Mouse (Mus musculus) E14TG2a.4 (cell line): ENCODE measurements around the gene Hjurp.

Experiments used
- H3K27me3 ChIP-seq: 2 replicates; pipeline ENCODE4 v1.6.1; 2014; ENCODE audit warnings: low read length, control low read depth; ENCODE audit not compliant: insufficient read depth
- H3K36me3 ChIP-seq: 2 replicates; pipeline ENCODE4 v1.6.1; 2014; ENCODE audit warnings: low read length, control low read depth; ENCODE audit not compliant: insufficient read depth
- H3K4me1 ChIP-seq: replicated peaks from 2 replicates; pipeline ENCODE4 v1.6.1; 2014; ENCODE audit warnings: low read depth, low read length, control low read depth
- H3K4me3 ChIP-seq: replicated peaks from 2 replicates; pipeline ENCODE4 v1.5.1; 2014; ENCODE audit warnings: mild to moderate bottlenecking, low read length
- H3K9me3 ChIP-seq: 2 replicates; pipeline ENCODE4 v1.6.1; 2014; ENCODE audit warnings: low read length, control low read depth
- CTCF ChIP-seq: conservative IDR thresholded peaks from 2 replicates; pipeline ENCODE4 v1.5.1; 2014; ENCODE audit warnings: low read length
- NANOG ChIP-seq: IDR thresholded peaks from 2 replicates; pipeline ENCODE4 v1.6.1; 2014; ENCODE audit warnings: borderline replicate concordance, low read length, mixed read lengths
- POU5F1 ChIP-seq: IDR thresholded peaks from 2 replicates; pipeline ENCODE4 v1.6.1; 2014; ENCODE audit warnings: low read length, borderline replicate concordance

Hjurp gene

GRCm38 (mm10) chr1:88248658-88249057, 28.8 kb downstream of the Hjurp start:
- no peaks in the 10 kb centered on the region for H3K36me3 ChIP-seq
- peaks cover 15% of the 10 kb centered on the region; the same call in 1 of the 2 replicates for H3K9me3 ChIP-seq
- no peak overlapping the region for H3K4me3 ChIP-seq
- 0 out of 2 replicates have a peak, but pooled peaks cover 7% of the 10 kb centered on the region for H3K27me3 ChIP-seq
- TF ChIP-seq POU5F1 = no peak
- TF ChIP-seq CTCF = no peak
- no peak for TF ChIP-seq NANOG
- no peaks in the 10 kb centered on the region for H3K4me1 ChIP-seq

GRCm38 (mm10) chr1:88247660-88248059, 29.8 kb downstream of the Hjurp start:
- Histone ChIP-seq H3K4me1 (no peaks in the 10 kb centered on the region), H3K4me3 (no peak overlapping the region), H3K36me3 (no peaks in the 10 kb centered on the region), H3K27me3 (0 out of 2 replicates have a peak, but pooled peaks cover 6% of the 10 kb centered on the region), H3K9me3 (peaks cover 21% of the 10 kb centered on the region)
- TF ChIP-seq NANOG (no peak), CTCF (no peak), POU5F1 (no peak)

- H3K9me3 ChIP-seq = peaks cover 20% of the 10 kb centered on the region
- H3K27me3 ChIP-seq = 0 out of 2 replicates have a peak, but pooled peaks cover 2% of the 10 kb centered on the region
- no peak for TF ChIP-seq POU5F1
- TF ChIP-seq NANOG = no peak
- no peak for TF ChIP-seq CTCF
- no peaks in the 10 kb centered on the region for H3K36me3 ChIP-seq
- H3K4me1 ChIP-seq = no peaks in the 10 kb centered on the region
- no peak overlapping the region for H3K4me3 ChIP-seq
Measured at GRCm38 (mm10) chr1:88246386-88246785, 31.0 kb downstream of the Hjurp start.

GRCm38 (mm10) chr1:88245881-88246280, 31.6 kb downstream of the Hjurp start:
- H3K27me3 ChIP-seq = 0 out of 2 replicates have a peak, but pooled peaks cover 2% of the 10 kb centered on the region
- TF ChIP-seq CTCF = no peak
- TF ChIP-seq POU5F1 = no peak
- TF ChIP-seq NANOG = no peak
- H3K4me1 ChIP-seq = no peaks in the 10 kb centered on the region
- H3K36me3 ChIP-seq = no peaks in the 10 kb centered on the region
- peaks cover 20% of the 10 kb centered on the region for H3K9me3 ChIP-seq
- H3K4me3 ChIP-seq = no peak overlapping the region

- Histone ChIP-seq H3K4me3 (no peak overlapping the region), H3K36me3 (no peaks in the 10 kb centered on the region), H3K9me3 (peaks cover 36% of the 10 kb centered on the region), H3K27me3 (peaks cover 6% of the 10 kb centered on the region; the same call in 1 of the 2 replicates), H3K4me1 (no peaks in the 10 kb centered on the region)
- no peak for TF ChIP-seq CTCF
- no peak for TF ChIP-seq NANOG
- no peak for TF ChIP-seq POU5F1
Measured at GRCm38 (mm10) chr1:88243861-88244260, 33.6 kb downstream of the Hjurp start.

- H3K27me3 ChIP-seq = peaks cover 5% of the 10 kb centered on the region; the same call in 1 of the 2 replicates
- peaks cover 66% of the 10 kb centered on the region for H3K9me3 ChIP-seq
- no peaks in the 10 kb centered on the region for H3K36me3 ChIP-seq
- TF ChIP-seq NANOG (no peak), CTCF (no peak), POU5F1 (no peak)
- H3K4me1 ChIP-seq = no peaks in the 10 kb centered on the region
- H3K4me3 ChIP-seq = no peak overlapping the region
Measured at GRCm38 (mm10) chr1:88240579-88240978, 36.9 kb downstream of the Hjurp start.

- peaks cover 68% of the 10 kb centered on the region for H3K9me3 ChIP-seq
- H3K4me1 ChIP-seq = no peaks in the 10 kb centered on the region
- H3K4me3 ChIP-seq = no peak overlapping the region
- TF ChIP-seq CTCF (no peak), NANOG (no peak), POU5F1 (no peak)
- no peaks in the 10 kb centered on the region for H3K36me3 ChIP-seq
- H3K27me3 ChIP-seq = peaks cover 7% of the 10 kb centered on the region; the same call in 1 of the 2 replicates
Measured at GRCm38 (mm10) chr1:88240072-88240471, 37.4 kb downstream of the Hjurp start.

GRCm38 (mm10) chr1:88238771-88239170, 38.7 kb downstream of the Hjurp start:
- H3K4me3 ChIP-seq = no peak overlapping the region
- TF ChIP-seq POU5F1 (0 out of 2 replicates have a peak, but pooled peaks have one; percentile 23), NANOG (no peak)
- no peaks in the 10 kb centered on the region for H3K36me3 ChIP-seq
- H3K4me1 ChIP-seq = no peaks in the 10 kb centered on the region
- H3K27me3 ChIP-seq = peaks cover 10% of the 10 kb centered on the region; the same call in 1 of the 2 replicates
- H3K9me3 ChIP-seq = peaks cover 72% of the 10 kb centered on the region

- Histone ChIP-seq H3K9me3 (peaks cover 70% of the 10 kb centered on the region), H3K27me3 (peaks cover 15% of the 10 kb centered on the region), H3K4me3 (no peak overlapping the region), H3K4me1 (no peaks in the 10 kb centered on the region), H3K36me3 (no peaks in the 10 kb centered on the region)
- TF ChIP-seq CTCF (no peak), NANOG (no peak), POU5F1 (no peak)
Measured at GRCm38 (mm10) chr1:88237311-88237710, 40.1 kb downstream of the Hjurp start.
